ENCODE assay signal across 17 mouse cellular contexts in the genomic region with DNA sequence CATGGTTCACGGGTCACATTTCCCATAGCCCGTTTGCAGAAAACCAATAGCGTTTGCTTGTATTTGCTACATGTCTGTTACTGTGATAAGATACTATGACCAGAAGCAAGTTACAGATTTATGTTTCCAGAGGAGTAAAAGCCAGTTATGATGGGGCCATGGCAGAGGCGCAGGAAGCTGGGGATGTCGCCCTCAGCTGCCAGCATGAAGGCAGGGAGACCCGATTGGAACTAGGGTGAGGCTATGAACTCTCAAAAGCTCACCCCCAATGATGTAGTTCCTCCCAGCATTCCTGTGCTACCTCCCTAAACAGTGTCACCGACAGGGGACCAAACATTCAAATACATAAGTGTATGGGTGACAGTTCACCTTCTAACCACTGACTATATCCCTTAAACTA.
"Had no signal": no experiment of that assay in that cellular context is flagged by ENCODE, and none has a peak within 500 bp of the region (broad histone marks: within the 10 kb centered on the region; RNA-seq: fewer than 3 reads in every experiment).

No protein-coding gene starts in this region.

- H3K27ac ChIP-seq: lung, embryonic 15.5 days; macrophage; midbrain, embryonic 12.5 days; neural tube, embryonic 12.5 days; stomach, embryonic 15.5 days; stomach, postnatal 0 days had no signal

- ATAC-seq: lung, postnatal 0 days; midbrain, embryonic 16.5 days had no signal

- H3K4me1 ChIP-seq: lung, embryonic 15.5 days; midbrain, embryonic 12.5 days; neural tube, embryonic 12.5 days; stomach, embryonic 15.5 days had no signal

- H3K4me3 ChIP-seq: lung, embryonic 15.5 days; megakaryocyte, embryonic 14.5 days; midbrain, embryonic 12.5 days; neural tube, embryonic 12.5 days; stomach, embryonic 15.5 days had no signal

- H3K36me3 ChIP-seq: lung, embryonic 15.5 days; midbrain, embryonic 12.5 days; neural tube, embryonic 12.5 days; stomach, embryonic 15.5 days had no signal

- H3K9ac ChIP-seq: lung, embryonic 15.5 days; midbrain, embryonic 12.5 days; neural tube, embryonic 12.5 days; stomach, embryonic 15.5 days had no signal

- H3K27me3 ChIP-seq: lung, embryonic 15.5 days; megakaryocyte, embryonic 14.5 days; midbrain, embryonic 12.5 days; neural tube, embryonic 12.5 days; stomach, embryonic 15.5 days had no signal

- DNase-seq: lung, adult 2 months; lung, postnatal 14 days; lung, postnatal 36 days; midbrain, embryonic 14.5 days; right cerebral cortex, postnatal 14 days; thymus, adult 2 months; thymus, postnatal 25 days; thymus, postnatal 4 days had no signal

- H3K4me2 ChIP-seq: lung, embryonic 15.5 days; midbrain, embryonic 12.5 days; neural tube, embryonic 12.5 days; stomach, embryonic 15.5 days had no signal

- H3K9me3 ChIP-seq: lung, embryonic 15.5 days; megakaryocyte, embryonic 14.5 days; midbrain, embryonic 12.5 days; neural tube, embryonic 12.5 days; stomach, embryonic 15.5 days had no signal
